Mouse (Mus musculus): ENCODE results near the gene Dnaaf5.

Dnaaf5 gene

GRCm38 (mm10) chr5:139190958-139191357 is 40.9 kb downstream of the Dnaaf5 start:
- in situ Hi-C loops (cut with MboI, MseI) = no loop called here

GRCm38 (mm10) chr5:139198779-139199178 is 48.8 kb downstream of the Dnaaf5 start:
- in situ Hi-C loops (cut with MboI, MseI) = no loop called here

- in situ Hi-C loops (cut with MboI, MseI) = no loop called here
Measured at GRCm38 (mm10) chr5:139199636-139199994, 49.6 kb downstream of the Dnaaf5 start.

- in situ Hi-C loops (cut with MboI, MseI) = loop anchor here (5.0 kb wide), 1 partner anchor 52 kb away; the partner anchor contains the start of gene Get4
Measured at GRCm38 (mm10) chr5:139199995-139200769, 50.2 kb downstream of the Dnaaf5 start, which contains the start of gene Sun1. Sun1 (plus strand) TSS chr5:139200637.

- in situ Hi-C loops (cut with MboI, MseI) = loop anchor here (5.0 kb wide), 1 partner anchor 51 kb away; the partner anchor contains the start of gene Get4
Measured at GRCm38 (mm10) chr5:139200770-139201569, 50.9 kb downstream of the Dnaaf5 start.

GRCm38 (mm10) chr5:139202127-139202526 is 52.1 kb downstream of the Dnaaf5 start:
- in situ Hi-C loops (cut with MboI, MseI) = loop anchor here (5.0 kb wide), 1 partner anchor 50 kb away; the partner anchor contains the start of gene Get4

- in situ Hi-C loops (cut with MboI, MseI) = loop anchor here (5.0 kb wide), 1 partner anchor 49 kb away; the partner anchor contains the start of gene Get4
Measured at GRCm38 (mm10) chr5:139203312-139203711, 53.3 kb downstream of the Dnaaf5 start.

GRCm38 (mm10) chr5:139206081-139206480 is 56.1 kb downstream of the Dnaaf5 start:
- in situ Hi-C loops (cut with MboI, MseI) = no loop called here

GRCm38 (mm10) chr5:139206525-139206924 is 56.5 kb downstream of the Dnaaf5 start:
- in situ Hi-C loops (cut with MboI, MseI) = no loop called here

GRCm38 (mm10) chr5:139208183-139208582 is 58.2 kb downstream of the Dnaaf5 start:
- in situ Hi-C loops (cut with MboI, MseI) = no loop called here

- in situ Hi-C loops (cut with MboI, MseI) = no loop called here
Measured at GRCm38 (mm10) chr5:139208871-139209684, 59.1 kb downstream of the Dnaaf5 start.

GRCm38 (mm10) chr5:139209685-139210026 is 59.6 kb downstream of the Dnaaf5 start:
- in situ Hi-C loops (cut with MboI, MseI) = no loop called here

GRCm38 (mm10) chr5:139211737-139212385 is 61.8 kb downstream of the Dnaaf5 start:
- in situ Hi-C loops (cut with MboI, MseI) = no loop called here

GRCm38 (mm10) chr5:139214298-139214697 is 64.3 kb downstream of the Dnaaf5 start:
- in situ Hi-C loops (cut with MboI, MseI) = no loop called here

- in situ Hi-C loops (cut with MboI, MseI) = no loop called here
Measured at GRCm38 (mm10) chr5:139215184-139215583, 65.2 kb downstream of the Dnaaf5 start.

- in situ Hi-C loops (cut with MboI, MseI) = no loop called here
Measured at GRCm38 (mm10) chr5:139216121-139216520, 66.1 kb downstream of the Dnaaf5 start.

GRCm38 (mm10) chr5:139216774-139217173 is 66.8 kb downstream of the Dnaaf5 start:
- in situ Hi-C loops (cut with MboI, MseI) = no loop called here

- in situ Hi-C loops (cut with MboI, MseI) = no loop called here
Measured at GRCm38 (mm10) chr5:139220006-139220515, 70.0 kb downstream of the Dnaaf5 start.

- in situ Hi-C loops (cut with MboI, MseI) = no loop called here
Measured at GRCm38 (mm10) chr5:139220610-139221009, 70.6 kb downstream of the Dnaaf5 start.

GRCm38 (mm10) chr5:139223331-139223730 is 73.3 kb downstream of the Dnaaf5 start:
- in situ Hi-C loops (cut with MboI, MseI) = no loop called here

- in situ Hi-C loops (cut with MboI, MseI) = no loop called here
Measured at GRCm38 (mm10) chr5:139227236-139227635, 77.2 kb downstream of the Dnaaf5 start.
